Mouse (Mus musculus): ENCODE results near the gene Csn2.

GRCm38 (mm10) chr5:87734821-87735220, 35.4 kb upstream of the Csn2 start:
- TF ChIP-seq POLR2A (IDR thresholded peaks at IDR 0.05; ENCODE audit: insufficient read depth, low read depth, low read length): no peak
- no peak for TF ChIP-seq EP300 (IDR thresholded peaks at IDR 0.05; ENCODE audit: insufficient read depth, low read depth, low read length)

Data from heart, adult 2 months (tissue).